Mouse (Mus musculus) adrenal gland, adult 2 months (tissue): ENCODE measurements at regions not wholly inside any gene's neighbourhood (a gene's known extent, or its start where the extent isn't known, plus 50 kb on each side); places are given as distances from the start of the nearest gene placed in this dataset.

Experiments
- DNase-seq: peaks from one replicate; pipeline ENCODE4 v3.0.0; 2021

GRCm38 (mm10) chr13:72947374-72948165, 312.7 kb upstream of the Irx4 start:
- DNase-seq, result no peak

GRCm38 (mm10) chr13:72958616-72959518, 301.4 kb upstream of the Irx4 start:
- no peak for DNase-seq

GRCm38 (mm10) chr13:72961291-72961690, 299.0 kb upstream of the Irx4 start:
- no peak for DNase-seq

- no peak for DNase-seq
Measured at GRCm38 (mm10) chr13:72972165-72972564, 288.1 kb upstream of the Irx4 start.

GRCm38 (mm10) chr13:72972894-72973293, 287.4 kb upstream of the Irx4 start:
- no peak for DNase-seq

DNA sequence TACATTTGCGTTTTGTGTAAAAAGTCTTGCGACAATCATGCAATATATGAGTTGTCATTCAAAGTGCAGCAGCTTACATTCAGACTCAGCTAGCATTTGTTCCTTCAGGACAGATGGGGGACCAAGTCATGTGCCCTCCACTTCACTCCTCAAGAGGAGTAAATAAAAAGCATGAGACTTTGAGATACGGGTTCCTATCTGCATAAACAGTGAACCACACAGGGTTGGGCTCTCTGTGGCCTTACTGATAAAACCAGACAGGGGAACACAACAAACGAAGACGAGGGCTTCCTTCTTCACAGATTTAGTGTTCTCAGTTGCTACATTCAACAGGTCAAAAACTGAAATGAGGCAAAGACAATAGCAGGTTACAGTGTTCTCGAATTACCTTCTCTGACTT, 283.1 kb upstream of the Irx4 start:
- DNase-seq, result no peak

- no peak for DNase-seq
Measured at GRCm38 (mm10) chr13:72977971-72978370, 282.3 kb upstream of the Irx4 start.

- DNase-seq, result no peak
Measured at GRCm38 (mm10) chr13:72978966-72979365, 281.3 kb upstream of the Irx4 start.

GRCm38 (mm10) chr13:72992589-72993409, 267.5 kb upstream of the Irx4 start:
- DNase-seq, result no peak

DNA sequence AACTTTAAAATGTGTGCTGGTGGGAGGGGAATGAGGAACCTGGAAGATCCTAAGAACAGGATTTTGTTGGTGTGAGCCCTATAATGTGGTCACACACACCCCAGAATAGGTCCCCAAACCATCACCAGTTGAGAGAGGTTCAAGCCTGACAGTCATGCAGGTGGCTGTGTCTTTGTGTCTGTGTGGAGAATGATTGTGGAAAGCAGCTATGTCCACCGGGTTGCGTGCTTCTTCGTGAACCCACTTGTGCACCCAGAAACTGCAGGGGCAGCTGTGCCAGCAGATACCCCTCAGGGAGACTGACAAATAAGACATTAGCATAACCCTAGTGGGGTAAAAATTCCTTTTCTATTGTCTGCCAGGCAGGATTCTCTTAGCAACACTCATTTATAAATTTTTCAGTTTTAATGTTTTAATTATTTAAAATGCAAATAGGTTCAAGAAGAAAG, 266.8 kb upstream of the Irx4 start:
- DNase-seq, result no peak

GRCm38 (mm10) chr13:72994538-72994937, 265.7 kb upstream of the Irx4 start:
- no peak for DNase-seq

GRCm38 (mm10) chr13:73008856-73009546, 251.3 kb upstream of the Irx4 start:
- DNase-seq, result no peak

- no peak for DNase-seq
Measured at GRCm38 (mm10) chr13:73009547-73010475, 250.5 kb upstream of the Irx4 start.

DNA sequence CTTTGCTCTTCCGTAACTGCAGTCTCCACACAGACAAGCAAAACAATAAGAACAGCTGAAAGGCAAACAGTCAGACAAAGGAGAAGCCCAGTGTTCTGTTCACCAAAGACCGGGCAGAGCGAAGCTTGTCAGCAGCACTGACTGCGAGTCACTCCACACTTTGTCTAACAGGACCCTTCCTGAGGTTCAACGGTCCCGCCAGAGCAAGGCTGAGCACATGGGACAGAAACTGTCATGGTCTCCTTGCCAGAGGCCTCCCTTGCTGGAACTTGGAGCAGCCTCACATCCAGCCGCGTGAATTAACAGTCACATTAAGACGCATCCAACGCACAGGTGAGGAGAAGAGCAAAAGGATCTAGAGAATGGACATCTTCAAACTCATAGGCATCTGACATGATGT, 241.1 kb upstream of the Irx4 start:
- no peak for DNase-seq

DNA sequence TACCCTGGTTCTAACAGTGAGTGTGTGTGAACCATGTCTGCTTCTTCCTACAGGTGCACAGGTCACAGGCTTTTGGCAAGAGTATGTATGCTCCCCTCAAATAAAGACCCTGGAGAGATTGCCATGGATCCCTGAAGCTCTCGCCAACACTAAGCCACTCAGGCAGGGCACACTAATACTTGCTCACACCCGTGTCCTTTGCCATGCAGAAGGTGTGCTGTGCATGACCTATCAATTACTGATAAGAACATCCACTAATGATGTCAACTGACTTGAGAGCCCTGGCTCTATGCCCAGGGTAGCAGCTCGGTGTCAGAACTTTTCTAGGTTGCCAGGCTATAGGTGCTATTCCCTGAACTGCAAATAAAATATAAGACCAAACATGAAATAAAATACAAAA, 229.1 kb upstream of the Irx4 start:
- no peak for DNase-seq

DNA sequence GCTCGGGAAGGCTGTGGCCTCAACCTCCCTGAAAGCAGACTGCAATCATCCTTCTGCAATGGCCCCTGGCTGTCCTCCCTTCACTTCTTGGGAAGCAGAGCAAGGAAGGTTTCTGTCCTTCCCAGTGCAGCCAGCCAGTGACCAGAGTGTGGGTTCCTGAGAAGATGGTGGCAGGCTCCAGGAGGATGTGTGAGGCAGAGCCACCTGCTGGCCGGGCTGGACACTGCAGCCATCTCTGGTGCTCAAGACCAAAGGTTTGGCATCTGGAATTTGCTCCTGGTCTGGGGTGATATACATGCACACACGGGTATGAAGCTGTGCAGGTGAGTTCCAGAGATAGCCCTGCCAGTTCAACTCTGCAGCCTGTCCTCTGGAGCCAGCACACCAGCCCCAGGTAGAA, 227.2 kb upstream of the Irx4 start:
- DNase-seq, result peak; percentile 47

DNA sequence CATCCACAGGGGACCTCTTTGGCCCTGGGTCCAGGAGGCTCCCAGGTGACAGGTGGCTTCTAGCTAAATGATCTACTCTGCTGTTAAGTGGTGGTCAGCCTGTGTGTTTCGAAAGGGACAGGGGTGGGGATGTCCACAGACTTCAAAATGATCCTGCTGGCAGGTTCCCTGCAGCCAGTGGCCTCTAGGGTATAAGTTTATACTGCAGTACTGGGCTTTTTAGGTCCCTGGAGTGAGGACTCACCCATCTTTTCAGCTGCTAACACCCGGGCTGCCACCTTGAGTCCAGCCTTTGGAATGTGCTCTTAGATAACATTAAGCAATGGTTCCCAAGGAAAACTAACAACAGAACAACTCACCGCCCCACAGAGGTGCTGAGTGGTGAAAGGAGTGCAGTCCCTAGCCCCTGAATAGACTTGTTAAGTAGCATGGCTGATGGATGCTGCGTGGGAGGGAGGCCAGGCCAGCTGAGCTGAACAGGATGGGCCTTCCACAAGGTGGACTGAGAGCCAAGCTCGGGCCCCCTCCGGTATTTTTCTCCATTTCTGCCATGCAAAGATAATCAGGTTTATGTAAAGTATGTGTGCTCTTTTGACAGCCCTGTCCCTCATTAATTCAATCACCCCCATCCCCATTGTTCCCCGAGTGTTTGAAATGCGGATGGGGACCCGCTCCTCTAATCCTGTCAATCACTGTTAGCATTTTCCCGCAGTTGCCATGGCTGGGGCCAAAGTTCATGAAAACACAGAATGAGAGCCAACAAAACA, 226.0 kb upstream of the Irx4 start:
- no peak for DNase-seq

DNA sequence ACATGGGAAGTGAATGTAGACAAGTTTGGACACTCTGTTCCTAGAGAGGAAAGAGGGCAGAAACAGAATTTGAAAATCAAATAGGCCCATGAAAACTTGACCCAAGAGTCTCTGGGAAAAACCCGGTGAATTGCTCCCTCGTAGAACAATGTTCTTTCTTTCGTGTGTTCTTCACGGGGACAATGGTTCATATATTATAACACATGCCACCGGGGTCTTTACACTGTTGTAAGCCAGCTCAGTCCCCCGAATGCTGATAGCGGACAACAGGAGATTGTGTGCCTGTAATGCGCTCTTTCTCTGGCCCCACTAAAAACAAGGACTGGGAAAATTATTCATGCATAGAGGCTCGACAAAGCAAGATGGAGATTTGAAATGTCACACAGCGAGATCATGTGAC, 225.4 kb upstream of the Irx4 start:
- no peak for DNase-seq

DNA sequence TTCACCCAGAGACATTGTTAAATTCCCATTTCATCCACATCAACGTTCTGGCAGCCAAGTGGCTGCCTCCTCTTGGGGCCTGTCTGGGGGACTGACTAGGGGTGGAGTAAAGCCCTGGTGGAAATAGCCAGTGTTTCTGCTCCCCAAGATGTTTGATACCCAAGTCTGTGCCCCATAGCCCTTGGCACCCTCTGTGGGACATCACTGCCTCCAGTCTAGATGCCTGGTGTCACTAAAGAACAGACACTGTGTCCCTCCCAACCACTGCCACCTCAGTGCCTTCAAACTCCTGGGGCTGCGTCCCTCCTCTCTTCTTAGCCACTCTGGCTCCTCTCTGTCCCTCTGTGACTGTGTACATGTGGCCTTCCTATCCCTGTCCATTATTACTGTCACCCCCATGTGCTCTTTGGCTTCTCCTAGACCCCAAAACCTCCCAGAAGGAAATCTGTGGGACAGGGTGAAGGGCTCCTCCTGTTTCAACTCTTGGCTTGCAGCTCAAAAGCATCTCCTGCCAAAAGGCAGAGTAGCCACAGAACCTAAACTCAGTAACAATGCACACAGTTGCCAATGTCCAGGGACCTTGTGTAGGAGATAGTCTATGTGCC, 224.8 kb upstream of the Irx4 start:
- no peak for DNase-seq
